Mouse (Mus musculus) left cerebral cortex, adult 9 months (tissue): ENCODE results near the gene Sox18.

Source experiments
- DNase-seq, 2 experiments: peaks; one replicate each; pipeline ENCODE4 v3.0.0; 2022; ENCODE audit warnings: low spot score in 2 of 2

Sox18 gene

DNA sequence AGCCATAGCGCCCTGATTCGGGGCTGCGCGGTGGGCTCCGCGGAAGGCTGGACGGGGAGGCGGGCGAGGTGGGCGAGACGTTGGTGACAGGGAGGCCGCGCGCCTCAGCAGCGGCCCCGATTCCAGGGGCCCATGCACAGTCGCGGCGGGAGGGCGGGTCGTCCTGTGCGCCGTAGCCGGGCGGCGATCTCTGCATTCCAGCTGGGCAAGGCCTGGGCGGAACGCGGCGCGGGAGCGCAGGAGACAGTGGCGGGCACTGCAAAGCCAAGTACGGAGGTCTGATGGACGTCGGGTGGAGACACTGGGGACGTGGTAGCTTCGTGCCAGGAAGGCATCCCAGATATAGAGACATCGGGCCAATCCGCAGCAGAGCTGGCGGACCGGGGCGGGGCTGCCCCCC, at the start of gene Sox18:
Gene Sox18 (minus strand): TSS at position 315 of the 400 bp plus-strand sequence.
- DNase-seq, result no peak

DNA sequence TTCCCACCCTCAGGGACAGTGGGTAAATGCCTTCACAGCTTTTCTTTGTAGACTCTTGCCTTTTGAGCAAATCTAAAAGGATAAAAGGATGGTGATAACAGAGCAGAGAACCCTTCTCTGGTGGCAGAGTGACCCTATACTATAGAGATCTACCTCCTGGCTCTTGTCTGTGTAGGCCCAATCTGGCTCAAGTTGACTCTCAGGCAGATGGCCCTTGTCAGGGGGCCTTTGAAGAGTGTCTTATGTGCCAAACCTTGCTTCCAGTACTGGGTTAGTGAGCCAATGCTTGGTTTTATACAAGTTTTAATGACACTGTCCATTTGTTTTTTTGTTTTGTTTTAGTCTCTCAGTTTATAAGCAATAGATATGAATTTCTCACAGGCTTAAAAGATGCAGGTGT, 49.8 kb upstream of the Sox18 start:
- DNase-seq, result no peak

DNA sequence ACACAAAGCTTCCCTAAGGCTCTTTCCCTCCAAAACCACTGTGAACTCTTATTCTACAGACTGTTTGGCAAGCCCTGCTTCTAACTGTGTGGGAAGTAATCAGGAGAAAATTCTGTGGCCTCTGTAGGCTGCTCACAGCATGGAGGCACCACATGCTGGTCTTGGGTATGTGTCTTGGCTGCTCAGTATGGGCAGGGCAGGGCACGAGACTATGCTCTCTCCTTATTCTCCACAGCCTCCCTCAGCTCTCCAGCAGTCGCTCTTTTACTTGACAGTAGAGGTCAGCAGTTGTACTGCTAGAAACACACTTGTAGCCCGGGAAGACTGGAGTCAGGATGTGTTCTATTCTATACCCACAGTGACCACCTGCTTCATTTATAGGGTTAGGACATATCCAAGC, 48.6 kb upstream of the Sox18 start:
- DNase-seq, result no peak

DNA sequence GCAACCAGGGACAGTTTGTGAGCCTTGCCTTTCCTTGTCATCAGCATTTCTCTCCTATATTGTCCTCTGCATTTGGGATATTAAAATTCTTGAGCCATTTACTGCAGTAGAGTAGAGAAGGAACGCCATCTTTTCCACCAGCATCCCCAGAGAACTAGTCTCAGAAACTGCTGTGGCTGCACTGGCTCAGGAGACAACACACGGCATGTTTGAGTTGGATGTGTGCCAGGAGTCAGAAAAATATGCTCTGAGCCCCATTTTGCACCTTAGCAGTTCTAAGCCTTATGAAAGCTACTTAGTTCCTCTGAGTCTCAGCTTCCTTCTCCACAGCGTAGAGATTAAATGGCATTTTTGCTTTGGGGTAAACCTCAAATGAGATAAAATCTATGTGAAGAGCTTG, 45.6 kb upstream of the Sox18 start:
- DNase-seq, result no peak

DNA sequence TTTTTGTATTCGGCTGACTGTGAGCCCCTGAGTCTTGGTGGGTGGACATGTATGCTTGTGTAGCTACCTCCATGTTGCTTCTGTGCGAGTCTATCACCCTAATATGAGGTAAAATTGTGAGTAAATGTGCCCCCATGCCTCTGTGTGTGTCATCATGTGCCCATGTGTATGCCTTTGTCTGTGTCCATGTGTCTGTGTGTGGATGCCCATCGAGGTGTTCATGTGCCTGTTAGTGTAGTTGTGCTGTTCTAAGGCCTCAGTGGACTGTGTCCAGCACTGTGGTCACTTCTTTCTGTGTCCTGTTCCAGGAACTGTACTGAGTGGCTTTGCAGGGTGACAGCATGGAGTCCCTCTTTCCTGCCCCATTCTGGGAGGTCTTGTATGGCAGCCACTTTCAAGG, 43.9 kb upstream of the Sox18 start:
- no peak for DNase-seq

DNA sequence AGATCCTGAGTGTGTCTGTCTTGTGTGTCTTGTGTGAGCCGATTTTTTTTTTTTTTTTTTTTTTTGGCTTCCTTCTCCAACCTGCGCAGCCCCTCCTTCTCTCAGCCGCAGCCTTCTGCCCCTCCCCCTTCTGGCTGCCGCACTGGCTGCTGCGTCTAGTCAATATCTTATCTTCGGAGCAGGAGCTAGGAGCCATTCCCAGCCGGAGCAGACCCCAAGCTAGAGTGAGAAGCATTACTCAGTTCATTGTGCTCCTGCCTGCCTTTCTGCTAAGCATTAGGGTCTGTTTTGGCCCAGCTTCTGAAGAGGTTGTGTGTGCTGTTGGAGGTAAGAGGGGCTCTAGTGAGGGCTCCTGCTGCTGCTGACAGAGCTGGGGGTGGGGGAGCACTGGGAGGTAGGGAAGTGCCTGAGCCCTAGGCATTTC, 43.5 kb upstream of the Sox18 start, which contains the start of gene Oprl1:
Gene Oprl1 (plus strand): TSS at position 114 of the 424 bp plus-strand sequence.
- peak in 1 of 2 experiments; percentile 74 for DNase-seq

DNA sequence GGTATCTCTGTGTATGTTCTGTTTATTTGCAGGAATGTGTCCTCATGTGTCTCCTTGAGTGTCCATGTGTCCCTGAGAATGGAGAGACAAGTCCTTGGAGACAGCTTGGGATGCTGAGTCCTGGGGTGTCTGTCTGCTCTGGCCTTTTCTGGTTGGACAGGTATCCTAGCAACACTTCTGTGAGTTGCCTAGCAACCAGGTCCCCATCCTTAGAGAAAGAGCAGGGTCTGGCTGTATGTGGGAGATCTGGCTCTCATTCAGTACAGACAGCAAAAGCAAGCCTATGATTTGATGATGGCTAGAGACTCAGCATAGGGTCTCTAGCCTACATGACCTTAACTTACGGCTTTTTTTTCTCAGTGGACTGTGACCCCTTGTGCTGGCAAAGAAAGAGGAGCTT, 42.3 kb upstream of the Sox18 start:
- DNase-seq, result peak; percentile 70 to 73

DNA sequence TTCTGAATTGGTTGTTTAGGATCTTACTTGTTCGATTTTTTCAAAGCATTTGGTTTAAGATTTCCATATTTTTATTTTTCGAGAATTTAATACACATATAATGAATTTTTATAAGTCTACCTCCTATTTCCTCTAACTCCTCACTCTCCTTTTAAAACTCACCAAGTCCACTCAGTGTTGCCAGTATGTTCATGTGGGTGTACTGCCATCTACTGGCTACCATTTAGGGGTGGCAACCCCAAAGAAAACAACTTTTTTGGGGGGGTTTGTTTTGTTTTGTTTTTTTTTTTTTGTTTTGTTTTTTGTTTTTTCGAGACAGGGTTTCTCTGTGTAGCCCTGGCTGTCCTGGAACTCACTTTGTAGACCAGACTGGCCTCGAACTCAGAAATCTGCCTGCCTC, 35.2 kb upstream of the Sox18 start:
- DNase-seq, result no peak

DNA sequence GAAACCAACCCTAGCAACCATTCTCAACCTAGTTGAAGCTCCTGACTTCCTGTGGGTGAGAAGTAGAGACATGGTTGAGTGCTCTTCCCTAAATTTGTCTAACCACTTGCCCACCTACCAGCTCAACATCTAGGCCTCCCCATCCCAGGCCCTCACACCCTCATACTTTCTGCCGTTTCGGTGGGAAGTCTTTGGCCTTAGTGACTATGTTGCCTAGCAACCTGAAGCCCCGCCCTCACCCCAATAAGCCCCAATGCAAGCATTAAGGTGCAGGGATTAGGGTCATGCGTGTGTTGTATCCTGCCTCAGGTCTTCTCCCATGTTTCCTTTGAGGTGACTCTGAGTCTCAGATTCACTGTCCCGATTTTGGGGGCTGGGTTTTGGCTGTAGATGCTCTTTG, 26.8 kb upstream of the Sox18 start, which contains the start of gene Lkaaear1:
Gene Lkaaear1 (minus strand): TSS at position 202 of the 400 bp plus-strand sequence.
- no peak for DNase-seq

DNA sequence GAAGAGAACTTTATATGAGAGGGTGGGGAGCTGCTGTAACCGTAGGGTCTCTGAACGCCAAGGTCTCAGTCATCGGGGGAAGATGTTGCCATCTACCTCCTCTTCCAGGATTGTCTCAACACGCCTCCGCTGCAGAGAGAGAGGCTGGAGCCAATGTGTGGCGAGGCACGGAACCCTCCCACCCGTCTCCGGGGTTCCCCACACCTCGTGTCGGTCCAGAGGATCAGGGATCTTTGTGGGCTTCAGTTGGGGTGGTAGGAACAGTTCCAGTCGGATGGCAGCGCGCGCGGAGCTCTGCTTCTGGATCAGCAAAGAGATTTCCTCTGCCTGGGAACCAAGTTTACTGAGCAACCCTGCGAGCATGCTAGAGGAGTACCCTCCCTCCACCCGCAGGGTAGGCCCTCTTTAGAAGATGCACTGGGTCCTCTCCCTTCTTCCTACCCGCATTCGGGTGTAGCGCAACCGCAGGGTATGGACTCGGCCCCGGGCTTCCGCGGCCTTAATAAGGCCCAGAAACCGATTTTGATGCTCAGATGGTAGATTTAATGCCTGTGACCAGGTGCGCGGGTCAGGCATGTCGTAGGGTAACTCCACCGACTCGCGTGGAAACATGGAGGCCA, 25.5 kb upstream of the Sox18 start:
- DNase-seq, result no peak

DNA sequence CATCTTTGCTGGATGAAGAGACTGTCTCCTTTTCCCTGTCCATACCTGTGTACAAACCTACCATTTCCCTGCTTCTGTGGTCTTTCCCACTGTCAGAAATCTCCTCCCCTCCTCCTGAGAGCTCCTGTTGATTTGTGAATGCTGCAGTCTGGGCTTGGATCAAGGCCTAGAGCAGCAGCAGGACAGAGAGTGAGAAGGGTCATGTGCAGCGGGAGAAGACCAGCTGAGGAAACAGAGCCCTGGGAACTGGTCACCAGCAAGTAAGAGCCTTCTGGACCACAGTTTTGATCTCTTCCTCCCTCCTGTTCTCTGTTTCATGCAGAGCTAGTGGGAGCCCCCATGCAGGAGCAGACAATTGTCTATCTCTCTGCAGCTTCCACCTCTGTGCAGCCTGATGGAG, 24.3 kb upstream of the Sox18 start:
- DNase-seq, result no peak

DNA sequence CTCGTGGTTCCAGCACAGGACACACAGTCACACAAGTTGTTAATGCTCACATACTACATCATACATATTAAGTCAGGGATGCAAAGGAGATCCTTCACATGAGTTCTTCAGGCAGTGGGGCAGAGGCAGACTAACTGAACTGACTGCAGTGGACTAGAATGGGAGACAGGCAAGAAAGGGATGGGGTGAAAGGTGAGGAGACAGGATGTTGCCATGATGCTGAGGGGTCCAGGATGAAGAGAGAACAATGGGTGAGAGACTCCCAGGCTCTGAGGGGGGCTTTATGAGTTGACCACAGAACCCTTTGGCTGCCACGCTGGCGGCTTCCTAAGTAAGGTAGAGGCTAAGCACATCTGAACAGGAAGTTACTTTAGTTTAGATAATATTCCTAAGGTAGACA, 23.1 kb upstream of the Sox18 start:
- no peak for DNase-seq

DNA sequence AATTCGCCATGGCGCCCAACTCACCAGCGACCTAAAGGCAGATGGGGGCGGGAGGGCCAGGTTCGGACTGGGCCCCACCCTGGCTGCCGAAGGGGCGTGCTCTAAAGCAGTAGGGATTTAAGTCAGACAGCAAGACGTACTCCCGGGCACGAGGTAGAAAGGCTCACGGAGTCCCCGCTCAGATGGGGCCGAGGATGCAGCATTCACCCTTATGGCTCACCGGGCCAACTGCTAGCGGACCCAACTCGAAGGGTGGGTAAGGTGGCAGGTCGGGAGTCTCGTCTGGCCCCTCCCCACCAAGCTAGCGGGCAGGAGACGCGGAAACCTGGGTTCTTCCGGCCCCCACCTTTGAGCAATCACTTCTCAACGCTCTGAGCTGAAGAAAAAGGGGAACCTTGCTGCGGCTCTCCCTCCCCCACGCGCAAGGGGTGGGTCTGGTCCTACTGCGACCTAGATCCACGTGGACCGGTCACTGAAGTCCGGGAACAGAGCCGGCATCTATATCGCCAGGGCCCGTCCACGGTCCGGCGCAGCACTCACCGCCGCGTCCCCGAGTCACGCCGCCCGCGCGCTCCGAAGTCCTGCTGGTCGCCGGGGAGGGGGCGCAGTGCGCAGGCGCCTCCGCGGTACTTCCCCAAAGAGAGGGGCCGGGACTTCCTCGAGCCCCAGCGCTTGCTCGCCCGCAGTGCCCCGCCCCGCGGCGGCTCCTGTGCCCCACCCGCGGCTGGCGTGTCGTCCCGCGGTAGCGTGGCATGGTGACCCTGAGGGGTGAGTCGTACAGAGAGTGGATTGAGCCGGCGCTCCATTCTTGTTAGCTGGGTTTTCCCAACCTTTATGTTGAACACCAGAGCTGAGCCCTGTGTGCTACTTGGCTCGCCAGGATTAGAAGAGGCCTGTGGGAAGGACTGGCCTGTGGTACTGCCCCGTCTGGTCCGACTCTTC, 22.2 kb upstream of the Sox18 start, which contains the start of gene Rgs19:
Gene Rgs19 (minus strand): TSS at position 639 of the 942 bp plus-strand sequence.
- peak in 1 of 2 experiments; percentile 75 for DNase-seq

DNA sequence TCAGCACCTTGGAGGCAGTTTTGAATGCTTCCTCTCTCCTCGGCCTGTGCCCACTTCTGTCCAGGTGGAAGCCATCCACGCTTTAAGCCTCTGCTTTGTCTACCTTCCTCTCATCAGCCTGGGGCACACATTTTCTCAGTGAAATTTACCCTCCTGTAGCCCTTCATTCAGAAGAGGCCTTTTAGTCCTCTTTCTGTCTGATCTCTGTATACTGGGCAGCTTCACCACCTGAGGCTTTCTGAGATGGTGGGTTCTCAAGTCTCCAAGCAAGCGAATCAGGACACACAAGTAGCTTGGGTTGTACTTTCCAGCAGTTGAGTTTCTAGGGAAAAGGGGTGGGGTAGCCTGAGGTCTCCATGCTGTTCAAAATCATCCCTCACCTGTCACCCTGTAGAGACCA, 20.9 kb upstream of the Sox18 start:
- no peak for DNase-seq

DNA sequence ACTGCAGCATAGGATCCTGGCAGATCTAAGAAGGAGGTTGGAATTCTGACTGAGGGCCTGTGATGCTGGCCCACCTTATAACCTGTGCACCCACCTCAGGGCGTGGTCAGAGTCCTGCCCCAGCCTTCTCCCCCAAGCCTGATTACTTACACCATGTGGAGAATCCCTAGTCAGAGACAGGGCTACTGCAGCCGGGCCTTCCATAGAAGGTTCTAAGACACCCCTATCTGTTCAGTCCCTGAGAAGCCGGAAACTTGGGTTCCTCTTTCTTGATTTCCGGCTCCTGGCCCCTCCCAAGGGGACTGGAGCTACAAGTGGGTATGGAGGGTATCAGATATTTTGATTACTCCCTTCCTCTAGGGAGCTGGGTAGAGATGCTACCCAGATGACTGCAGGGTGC, 20.1 kb upstream of the Sox18 start:
- no peak for DNase-seq

DNA sequence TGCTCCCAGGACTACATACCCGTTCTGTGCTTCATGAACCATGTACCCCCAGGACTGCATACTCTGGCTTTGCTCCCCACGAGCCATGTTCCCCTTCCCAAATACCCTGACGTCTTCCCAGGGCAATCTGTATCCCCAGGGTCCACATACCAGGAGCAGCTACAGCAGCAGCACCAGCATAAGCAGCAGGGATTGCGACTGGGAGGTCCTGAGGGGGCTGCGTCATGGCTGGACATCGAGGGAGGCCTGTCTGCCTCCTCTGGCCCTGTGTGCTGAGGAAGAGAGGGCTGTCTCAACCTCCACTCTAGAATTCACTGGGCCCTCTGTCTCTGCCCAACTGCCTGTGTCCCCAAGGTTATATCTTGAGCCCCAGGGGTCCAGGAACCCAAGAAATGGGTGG, 19.6 kb upstream of the Sox18 start:
- DNase-seq, result no peak

DNA sequence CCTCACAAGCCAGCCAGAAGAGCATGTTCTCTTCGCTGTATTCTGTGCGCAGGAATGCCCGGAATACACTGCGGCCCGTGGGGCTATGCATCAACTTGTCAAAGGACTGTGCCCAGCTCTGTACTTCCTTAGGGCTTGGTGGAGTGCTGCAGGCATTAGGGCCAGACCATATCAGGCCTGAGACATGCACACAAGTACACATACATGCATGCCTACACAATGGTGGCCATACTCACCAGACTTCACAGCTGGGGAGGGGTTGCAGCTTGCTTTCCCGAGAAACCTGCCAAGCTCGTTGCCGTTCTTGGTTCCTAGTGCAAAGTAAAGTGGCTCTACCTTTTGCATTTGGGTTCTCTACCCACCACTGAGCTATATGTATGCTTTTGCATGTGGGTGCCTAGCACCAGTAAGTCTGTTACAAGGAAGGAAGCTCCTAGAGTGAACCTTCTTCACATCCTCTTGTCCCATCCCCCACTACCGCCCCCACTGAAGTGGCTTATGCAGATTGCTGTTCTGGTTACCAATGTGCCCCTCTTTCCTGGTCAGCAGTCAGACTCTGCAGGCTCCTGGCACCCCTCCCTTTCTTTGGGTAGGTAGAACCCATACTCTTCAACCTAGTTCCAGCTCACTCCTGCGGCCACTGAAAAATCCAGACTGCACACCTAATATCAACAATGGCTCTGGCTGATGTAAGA, 18.2 kb upstream of the Sox18 start:
- DNase-seq, result no peak

DNA sequence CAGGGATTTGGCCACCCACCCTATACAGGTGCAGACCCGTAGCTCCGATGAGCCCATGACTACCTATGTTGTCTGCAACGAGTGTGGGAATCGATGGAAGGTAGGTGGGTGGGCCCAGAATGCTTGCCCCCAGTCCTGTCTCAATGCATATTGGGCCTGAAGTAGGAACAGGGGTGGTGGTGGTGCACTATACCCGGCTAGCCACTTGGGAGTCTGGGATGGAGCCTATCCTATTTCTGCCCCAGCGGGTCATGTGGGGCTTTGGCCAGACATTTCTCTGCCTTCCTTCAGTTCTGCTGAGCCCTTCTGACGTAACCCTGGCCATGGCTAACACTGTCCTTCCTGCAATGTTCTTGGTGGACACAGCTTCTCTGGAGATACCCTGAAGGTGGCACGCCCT, 16.1 kb upstream of the Sox18 start:
- DNase-seq, result no peak

DNA sequence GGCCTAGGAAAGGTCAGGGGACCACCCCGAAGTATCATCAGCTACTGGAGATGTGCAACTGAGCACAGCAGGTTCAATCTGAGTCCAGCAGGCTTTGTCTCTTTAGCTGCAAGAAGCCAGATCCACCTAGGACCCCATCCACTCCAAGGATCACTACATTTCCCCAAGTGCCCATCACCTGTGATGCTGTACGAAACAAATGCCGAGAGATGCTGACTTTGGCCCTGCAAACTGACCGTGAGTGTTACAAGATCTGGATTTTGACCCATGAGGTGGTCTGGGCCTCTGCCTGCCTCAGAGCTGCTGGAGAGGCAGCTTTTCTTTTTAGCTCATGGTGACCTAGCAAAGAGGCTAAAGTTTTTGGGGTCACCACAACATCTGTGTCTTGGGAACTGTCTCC, 14.2 kb upstream of the Sox18 start:
- DNase-seq, result no peak

DNA sequence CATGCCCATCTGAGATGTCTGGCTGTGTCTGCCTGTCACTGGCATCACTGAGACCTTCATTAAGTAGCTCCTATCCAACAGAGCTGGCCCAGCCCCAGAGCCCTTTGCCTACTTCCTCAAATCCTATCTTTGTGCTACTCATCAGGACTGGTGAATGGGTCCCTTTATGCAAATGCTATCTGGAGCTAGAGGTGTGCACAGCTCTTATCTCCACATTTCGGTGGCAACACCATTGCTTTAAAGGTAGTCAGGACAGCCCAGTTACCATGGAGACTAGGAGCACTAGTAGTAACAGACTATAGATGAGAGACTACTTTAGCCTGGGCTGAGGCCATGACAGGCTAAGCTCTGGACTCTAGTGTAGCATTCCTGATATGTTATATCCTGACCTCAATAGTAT, 13.3 kb upstream of the Sox18 start:
- no peak for DNase-seq

DNA sequence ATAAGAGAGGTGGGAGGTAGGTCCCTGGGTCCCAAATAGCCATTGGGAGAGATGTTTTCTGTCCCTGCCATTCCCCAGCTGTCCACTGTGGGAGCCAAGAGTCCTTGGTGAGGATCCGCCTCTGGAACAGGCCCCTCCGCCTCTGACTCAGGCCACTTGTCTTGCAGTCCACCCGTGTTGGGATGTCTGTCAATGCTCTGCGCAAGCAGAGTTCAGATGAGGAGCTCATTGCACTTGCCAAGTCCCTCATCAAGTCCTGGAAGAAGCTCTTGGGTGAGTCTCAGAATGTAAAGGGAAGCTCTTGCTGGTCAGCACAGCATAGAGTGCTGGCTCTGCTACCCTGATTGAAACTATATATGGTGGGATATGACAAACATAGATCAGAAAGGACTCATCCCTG, 11.9 kb upstream of the Sox18 start:
- DNase-seq, result no peak

DNA sequence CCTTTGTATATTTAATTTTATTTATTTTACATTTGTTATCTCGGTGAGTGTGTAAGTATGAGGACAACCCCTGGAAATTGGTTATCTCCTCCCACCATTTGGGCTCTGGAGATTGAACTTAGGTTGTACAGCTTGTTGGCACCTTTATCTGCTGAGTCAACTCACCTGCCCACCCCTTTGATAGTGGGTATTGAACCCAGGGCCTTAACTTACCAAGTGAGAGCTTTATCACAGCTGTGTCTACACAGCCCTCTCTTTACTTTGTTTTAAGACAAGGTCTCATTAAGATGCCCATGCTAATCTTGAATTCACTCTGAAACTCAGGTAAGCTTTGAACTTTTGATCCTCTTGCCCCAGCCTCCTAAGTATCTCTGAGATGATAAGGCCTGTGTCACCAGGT, 10.5 kb upstream of the Sox18 start:
- no peak for DNase-seq
